Mouse (Mus musculus) embryonic facial prominence, embryonic 13.5 days (tissue): ENCODE measurements around the gene Olfr1411. TPM values are rescaled to one million over a fixed set of nuclear protein-coding genes. Genes with fewer than 3 reads are reported as not detected.

Experiments
- ATAC-seq: fragments of 200-750 bp; cut with Nextera tagmentation; 2 replicates; pipeline ENCODE4 v1.8.0; 2017; ENCODE audit warnings: low read depth; ENCODE audit not compliant: insufficient number of reproducible peaks, insufficient read depth, low FRiP score, low TSS enrichment
- H3K27ac ChIP-seq: fragments of 300-500 bp; sonication (generic); 2 replicates; pipeline ENCODE4 v1.5.1; 2015; ENCODE audit warnings: moderate library complexity, mild to moderate bottlenecking, inconsistent platforms
- H3K27me3 ChIP-seq: fragments of 300-500 bp; sonication (generic); 2 replicates; pipeline ENCODE4 v1.6.1; 2015; ENCODE audit warnings: mild to moderate bottlenecking, inconsistent platforms
- H3K36me3 ChIP-seq: fragments of 300-500 bp; sonication (generic); 2 replicates; pipeline ENCODE4 v1.6.1; 2015; ENCODE audit warnings: mild to moderate bottlenecking, inconsistent platforms
- H3K4me1 ChIP-seq: fragments of 300-500 bp; sonication (generic); 2 replicates; pipeline ENCODE4 v1.6.1; 2015; ENCODE audit warnings: inconsistent platforms
- H3K4me2 ChIP-seq: fragments of 300-500 bp; sonication (generic); 2 replicates; pipeline ENCODE4 v1.6.1; 2015; ENCODE audit warnings: moderate library complexity, mild to moderate bottlenecking, inconsistent platforms
- H3K4me3 ChIP-seq: fragments of 300-500 bp; sonication (generic); 2 replicates; pipeline ENCODE4 v1.5.1; 2015; ENCODE audit warnings: mild to moderate bottlenecking, inconsistent platforms
- H3K9ac ChIP-seq: fragments of 300-500 bp; sonication (generic); 2 replicates; pipeline ENCODE4 v1.6.1; 2015; ENCODE audit warnings: mild to moderate bottlenecking, inconsistent platforms
- H3K9me3 ChIP-seq: fragments of 300-500 bp; sonication (generic); 2 replicates; pipeline ENCODE4 v1.6.1; 2016; ENCODE audit warnings: inconsistent platforms
- WGBS: fragments of 180-500 bp; shearing (Covaris S2); methylation state at CpG from one replicate; pipeline ENCODE4 v1.1.7; 2015; ENCODE audit warnings: mixed read lengths; 5-methylcytosine and 5-hydroxymethylcytosine counted together
- polyA plus RNA-seq: library from polyadenylated mRNA; unstranded; fragments of >200 nt; fragmentation: Nextera tagmentation; extraction: Ambion mirVana; gene quantifications from 2 replicates; pipeline ENCODE4 v1.2.1, GENCODE M21; 2015

Olfr1411 gene
- polyA plus RNA-seq, 1 experiment from 2014 or later, result not detected

GRCm38 (mm10) chr1:92618360-92618759, 24.1 kb downstream of the Olfr1411 start:
- Histone ChIP-seq H3K27ac (no peak overlapping the region), H3K9ac (no peak overlapping the region), H3K4me1 (no peaks in the 10 kb centered on the region), H3K4me2 (no peak overlapping the region), H3K9me3 (no peaks in the 10 kb centered on the region), H3K4me3 (no peak overlapping the region), H3K36me3 (no peaks in the 10 kb centered on the region), H3K27me3 (peaks cover 16% of the 10 kb centered on the region)
- 66% methylated on average over 4 of the region's 4 CpGs for WGBS
- ATAC-seq, result no peak

DNA sequence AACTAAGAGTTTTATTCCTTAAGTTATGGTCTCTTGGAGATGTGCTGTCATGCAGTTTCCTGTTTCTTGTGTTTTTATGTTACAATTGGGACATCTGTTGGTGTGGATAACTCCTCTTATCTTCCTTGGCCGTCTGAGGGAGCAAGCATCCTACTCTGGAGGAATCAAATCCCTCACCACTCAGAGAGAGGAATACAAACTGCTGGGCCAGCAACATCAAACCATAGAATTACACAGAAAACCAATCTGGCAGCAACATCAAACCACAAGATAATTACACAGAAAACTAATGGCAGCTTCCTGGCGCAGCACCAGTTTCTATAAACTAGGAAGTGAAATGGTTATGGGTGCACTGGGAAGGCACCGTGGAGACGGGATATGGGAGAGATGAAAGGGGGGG, 34.0 kb downstream of the Olfr1411 start:
- Histone ChIP-seq H3K36me3 (no peaks in the 10 kb centered on the region), H3K9ac (no peak overlapping the region), H3K27ac (no peak overlapping the region), H3K4me1 (no peaks in the 10 kb centered on the region), H3K9me3 (no peaks in the 10 kb centered on the region), H3K4me3 (no peak overlapping the region), H3K27me3 (no peaks in the 10 kb centered on the region), H3K4me2 (no peak overlapping the region)
- ATAC-seq, result no peak
- WGBS, result 49% methylated on average over 4 of the region's 4 CpGs

- Histone ChIP-seq H3K36me3 (peaks cover 15% of the 10 kb centered on the region), H3K27me3 (no peaks in the 10 kb centered on the region), H3K9ac (no peak overlapping the region), H3K9me3 (no peaks in the 10 kb centered on the region), H3K4me2 (no peak overlapping the region), H3K4me1 (no peaks in the 10 kb centered on the region), H3K27ac (no peak overlapping the region), H3K4me3 (no peak overlapping the region)
- 72% methylated on average over 5 of the region's 5 CpGs for WGBS
- no peak for ATAC-seq
Observed at GRCm38 (mm10) chr1:92632196-92632595, 38.0 kb downstream of the Olfr1411 start.

GRCm38 (mm10) chr1:92632948-92633347, 38.7 kb downstream of the Olfr1411 start:
- Histone ChIP-seq H3K27ac (no peak overlapping the region), H3K4me2 (no peak overlapping the region), H3K9me3 (no peaks in the 10 kb centered on the region), H3K9ac (no peak overlapping the region), H3K27me3 (no peaks in the 10 kb centered on the region), H3K4me3 (no peak overlapping the region), H3K4me1 (no peaks in the 10 kb centered on the region), H3K36me3 (peaks cover 22% of the 10 kb centered on the region)
- 72% methylated on average over 6 of the region's 6 CpGs for WGBS
- ATAC-seq, result no peak

DNA sequence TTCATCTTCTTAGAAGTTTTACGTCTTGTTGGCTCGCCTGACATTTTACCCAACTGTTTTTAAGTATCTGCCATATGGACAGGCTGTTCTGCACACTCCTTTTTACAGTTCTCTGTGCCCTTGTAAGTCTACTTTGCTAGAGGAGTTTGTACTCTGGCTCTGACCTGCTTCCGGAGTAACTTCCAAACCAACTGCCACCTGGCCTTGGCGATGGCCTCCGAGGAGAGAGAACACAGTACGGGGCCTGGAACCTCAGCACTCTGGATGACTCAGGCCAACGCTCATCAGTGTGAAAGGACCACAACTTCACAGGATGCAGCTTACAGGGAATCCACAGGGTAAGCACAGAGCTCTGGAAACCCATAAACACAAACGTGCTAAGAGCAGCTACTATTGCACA, 39.5 kb downstream of the Olfr1411 start:
- no peak overlapping the region for H3K9ac ChIP-seq
- no peak overlapping the region for H3K4me2 ChIP-seq
- H3K27ac ChIP-seq, result no peak overlapping the region
- ATAC-seq, result no peak
- no peak overlapping the region for H3K4me3 ChIP-seq
- H3K4me1 ChIP-seq, result no peaks in the 10 kb centered on the region
- peaks cover 30% of the 10 kb centered on the region for H3K36me3 ChIP-seq
- WGBS, result 83% methylated on average over 8 of the region's 8 CpGs
- no peaks in the 10 kb centered on the region for H3K27me3 ChIP-seq
- H3K9me3 ChIP-seq, result no peaks in the 10 kb centered on the region

DNA sequence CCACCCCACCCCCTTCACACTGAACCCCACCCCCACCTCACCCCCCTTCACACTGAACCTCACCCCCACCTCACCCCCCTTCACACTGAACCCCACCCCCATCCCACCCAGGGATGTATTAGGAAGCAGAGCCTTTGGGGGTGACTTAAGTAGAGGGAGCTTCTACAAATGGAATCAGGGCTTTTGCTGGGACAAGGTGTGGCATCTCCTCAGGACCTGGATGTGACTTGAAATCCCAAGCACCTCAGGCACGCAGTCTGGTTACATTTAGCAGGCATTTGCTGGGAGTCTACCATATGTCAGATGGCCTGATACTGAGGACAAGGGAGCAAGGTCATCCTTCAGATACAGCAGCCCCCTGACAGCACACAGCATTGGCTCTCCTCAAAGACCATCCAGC, 40.4 kb downstream of the Olfr1411 start:
- H3K27me3 ChIP-seq, result no peaks in the 10 kb centered on the region
- H3K36me3 ChIP-seq, result peaks cover 37% of the 10 kb centered on the region
- H3K4me3 ChIP-seq, result no peak overlapping the region
- no peak for ATAC-seq
- no peaks in the 10 kb centered on the region for H3K4me1 ChIP-seq
- H3K9ac ChIP-seq, result no peak overlapping the region
- H3K4me2 ChIP-seq, result no peak overlapping the region
- 55% methylated on average over 1 of the region's 1 CpGs for WGBS
- no peaks in the 10 kb centered on the region for H3K9me3 ChIP-seq
- H3K27ac ChIP-seq, result peak overlapping the region; percentile 68; the same call in 1 of the 2 replicates

DNA sequence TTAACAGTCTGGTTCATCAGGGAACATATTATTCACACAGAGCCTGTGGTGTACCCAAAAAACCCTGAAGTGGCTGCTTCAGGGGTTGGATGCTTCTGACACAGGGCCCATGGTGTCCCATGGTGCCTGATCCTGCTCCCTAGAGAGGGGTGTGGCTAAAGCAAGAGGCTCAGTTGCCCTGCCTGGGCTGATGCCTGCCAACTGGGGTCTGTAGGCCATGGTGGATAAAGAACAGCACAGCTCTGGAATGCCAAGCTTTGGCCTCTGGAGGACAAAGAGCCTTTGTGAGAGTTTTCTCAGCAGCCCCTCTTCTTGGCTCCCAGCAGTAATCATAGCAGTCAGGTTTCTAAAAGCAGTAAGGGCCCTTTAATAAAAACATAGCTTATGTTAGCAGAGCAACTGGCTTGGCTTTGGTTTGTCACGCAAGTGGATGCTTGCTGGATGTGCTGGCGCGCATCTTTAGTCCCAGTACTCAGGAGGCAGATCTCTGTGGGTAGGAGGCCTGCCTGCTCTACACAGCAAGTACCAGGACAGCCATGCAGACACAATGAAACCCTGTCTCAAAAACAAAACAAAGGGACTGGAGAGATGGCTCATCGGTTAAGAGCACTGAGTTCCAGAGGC, 40.9 kb downstream of the Olfr1411 start:
- Histone ChIP-seq H3K4me1 (peaks cover under 1% of the 10 kb centered on the region), H3K27me3 (no peaks in the 10 kb centered on the region), H3K9ac (no peak overlapping the region), H3K4me2 (no peak overlapping the region), H3K27ac (peak overlapping the region; percentile 68; the same call in 1 of the 2 replicates), H3K36me3 (peaks cover 42% of the 10 kb centered on the region), H3K9me3 (no peaks in the 10 kb centered on the region), H3K4me3 (no peak overlapping the region)
- WGBS, result 57% methylated on average over 4 of the region's 4 CpGs
- ATAC-seq, result no peak; the same call in 1 of the 2 replicates

- no peak for ATAC-seq
- Histone ChIP-seq H3K4me1 (peaks cover 10% of the 10 kb centered on the region), H3K36me3 (peaks cover 43% of the 10 kb centered on the region), H3K27ac (no peak overlapping the region), H3K9ac (no peak overlapping the region), H3K4me2 (no peak overlapping the region), H3K9me3 (no peaks in the 10 kb centered on the region), H3K4me3 (no peak overlapping the region), H3K27me3 (no peaks in the 10 kb centered on the region)
- WGBS, result 91% methylated on average over 8 of the region's 8 CpGs
Observed at GRCm38 (mm10) chr1:92636015-92636414, 41.8 kb downstream of the Olfr1411 start.

GRCm38 (mm10) chr1:92636676-92637075, 42.5 kb downstream of the Olfr1411 start:
- Histone ChIP-seq H3K4me1 (peaks cover 13% of the 10 kb centered on the region), H3K9ac (no peak overlapping the region), H3K36me3 (peaks cover 43% of the 10 kb centered on the region), H3K9me3 (no peaks in the 10 kb centered on the region), H3K4me2 (no peak overlapping the region), H3K4me3 (no peak overlapping the region), H3K27me3 (no peaks in the 10 kb centered on the region), H3K27ac (no peak overlapping the region)
- no peak for ATAC-seq
- WGBS, result 94% methylated on average over 11 of the region's 11 CpGs

- Histone ChIP-seq H3K9ac (no peak overlapping the region), H3K27me3 (no peaks in the 10 kb centered on the region), H3K27ac (no peak overlapping the region), H3K9me3 (no peaks in the 10 kb centered on the region), H3K36me3 (peaks cover 43% of the 10 kb centered on the region), H3K4me2 (no peak overlapping the region), H3K4me1 (peaks cover 19% of the 10 kb centered on the region), H3K4me3 (no peak overlapping the region)
- ATAC-seq, result no peak
- 93% methylated on average over 15 of the region's 15 CpGs for WGBS
Observed at GRCm38 (mm10) chr1:92637501-92638172, 43.4 kb downstream of the Olfr1411 start.

GRCm38 (mm10) chr1:92638181-92638580, 44.0 kb downstream of the Olfr1411 start:
- WGBS, result 88% methylated on average over 3 of the region's 3 CpGs
- Histone ChIP-seq H3K9me3 (no peaks in the 10 kb centered on the region), H3K27me3 (no peaks in the 10 kb centered on the region), H3K4me3 (no peak overlapping the region), H3K36me3 (peaks cover 43% of the 10 kb centered on the region), H3K27ac (no peak overlapping the region), H3K9ac (no peak overlapping the region), H3K4me1 (peaks cover 19% of the 10 kb centered on the region), H3K4me2 (no peak overlapping the region)
- no peak for ATAC-seq

DNA sequence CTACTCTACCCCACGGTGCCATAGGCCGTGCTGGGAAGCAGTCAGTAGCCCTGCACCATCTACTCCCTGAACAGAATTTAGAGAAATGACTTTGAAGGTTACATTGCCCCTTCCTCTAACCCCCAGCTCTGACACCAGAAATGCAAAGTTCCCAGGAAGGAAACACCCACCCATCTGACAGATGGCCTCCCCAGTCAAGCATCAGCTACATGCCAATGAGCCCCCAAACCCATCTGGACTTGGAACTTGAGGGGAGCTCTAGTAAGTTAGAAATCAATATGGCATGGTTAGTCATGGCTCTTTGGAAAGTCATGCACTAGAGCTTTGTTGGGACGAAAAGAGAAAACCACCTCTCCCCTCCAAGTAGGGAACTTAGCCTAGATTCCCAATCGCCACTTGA, 44.5 kb downstream of the Olfr1411 start:
- H3K36me3 ChIP-seq, result peaks cover 43% of the 10 kb centered on the region
- no peaks in the 10 kb centered on the region for H3K9me3 ChIP-seq
- H3K9ac ChIP-seq, result 0 out of 2 replicates have a peak overlapping the region, but pooled peaks have one; percentile 21
- ATAC-seq, result no peak
- H3K27me3 ChIP-seq, result no peaks in the 10 kb centered on the region
- WGBS, result 92% methylated on average over 4 of the region's 4 CpGs
- no peak overlapping the region for H3K27ac ChIP-seq
- no peak overlapping the region for H3K4me2 ChIP-seq
- peaks cover 19% of the 10 kb centered on the region for H3K4me1 ChIP-seq
- H3K4me3 ChIP-seq, result no peak overlapping the region
